Mouse (Mus musculus) megakaryocyte progenitor cell, adult 5-6 weeks (primary cell): ENCODE measurements around the gene Tbc1d10b. TPM values are rescaled to one million over a fixed set of nuclear protein-coding genes. Genes with fewer than 3 reads are reported as not detected.
A peak's percentile ranks its signal among the peaks of the same experiment; 100 is the strongest.
"Not testable (repeated sequence)": the region's sequence is repeated elsewhere in the genome, so short reads cannot be mapped to it uniquely, and the experiment has no call there.

Source experiments
- ATAC-seq: replicated peaks from 2 replicates; pipeline ENCODE4 v1.8.0; 2016; ENCODE audit warnings: mild to moderate bottlenecking, moderate TSS enrichment, inconsistent platforms; ENCODE audit not compliant: poor library complexity
- total RNA-seq, 2 experiments: library from RNA; stranded (forward) in 1 of 2; stranded (reverse) in 1 of 2; fragments of 157-497, 149-512 nt in 1 of 2; fragments of 200-1000 nt in 1 of 2; gene quantifications; 2 replicates each; pipeline versions ENCODE4 v1.2.3 to v1.2.4; 2015 to 2017

The Tbc1d10b gene
- total RNA-seq, 2 experiments from 2014 or later: 13.8 to 36.0 TPM

DNA sequence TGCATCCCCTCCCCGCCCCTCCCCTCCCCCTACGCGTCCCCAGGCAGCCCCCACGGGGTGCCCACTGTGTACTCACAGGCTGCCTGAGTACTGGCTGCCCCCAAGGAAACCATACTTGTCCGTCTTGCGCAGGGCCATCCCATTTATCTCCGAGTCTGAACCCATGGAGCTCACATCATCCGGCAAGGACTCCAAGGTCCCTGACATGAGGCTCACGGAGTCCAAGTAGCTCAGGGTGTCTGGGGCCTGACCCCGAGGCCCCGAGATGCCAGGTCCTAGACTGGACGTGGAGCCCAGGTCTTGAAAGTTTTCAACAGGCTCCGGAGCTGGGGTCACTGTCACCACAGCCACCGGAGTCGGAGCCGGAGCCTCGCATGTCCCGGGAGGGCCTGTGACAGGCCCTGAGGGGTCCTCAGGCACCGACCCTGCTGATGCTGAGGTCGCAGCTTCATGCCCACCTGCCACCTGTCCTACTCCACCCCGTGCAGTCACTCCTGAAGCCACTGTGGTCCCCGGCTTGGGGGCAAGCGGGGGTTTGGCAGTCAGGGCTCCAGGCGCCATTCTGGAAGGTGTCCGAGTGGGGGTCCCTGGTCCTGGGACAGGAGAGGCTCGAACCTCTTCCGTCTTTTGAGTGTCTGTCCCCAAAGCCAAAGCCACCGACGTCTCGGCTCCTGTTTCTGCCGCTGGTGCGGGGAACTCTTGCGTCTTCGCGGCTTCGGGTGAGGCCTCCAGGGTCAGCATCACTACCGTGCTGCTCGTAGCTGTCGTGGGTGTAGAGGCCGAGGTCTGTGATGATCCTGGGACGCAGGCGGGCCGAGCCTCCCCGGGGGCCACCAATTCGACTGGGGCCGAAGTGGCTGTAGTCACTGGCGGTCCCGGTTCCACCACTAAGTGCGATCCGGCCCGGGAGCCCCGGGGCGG, 634 bp downstream of the Tbc1d10b start:
- ATAC-seq: no peak

DNA sequence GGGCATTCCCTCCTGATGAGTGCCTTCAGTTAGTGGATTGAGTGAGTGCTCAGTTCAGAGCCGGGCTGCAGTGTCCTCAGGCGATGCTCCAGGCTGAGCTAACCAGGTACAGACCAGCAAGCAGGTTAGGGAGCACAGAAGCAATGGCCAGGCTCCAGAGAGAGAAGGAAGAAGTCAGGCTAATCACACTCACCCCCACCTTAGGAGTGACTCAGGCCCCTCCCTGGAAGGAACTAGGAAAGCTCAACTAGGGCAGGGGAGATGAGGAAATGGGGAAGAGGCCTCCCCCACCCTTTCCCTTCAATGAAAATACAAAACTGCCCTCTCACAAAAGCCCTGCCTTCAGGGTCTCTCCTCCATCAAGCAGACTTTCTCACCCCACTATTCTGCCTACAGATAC, 1.7 kb downstream of the Tbc1d10b start:
- peak; percentile 15; the same call in 1 of the 2 replicates for ATAC-seq

DNA sequence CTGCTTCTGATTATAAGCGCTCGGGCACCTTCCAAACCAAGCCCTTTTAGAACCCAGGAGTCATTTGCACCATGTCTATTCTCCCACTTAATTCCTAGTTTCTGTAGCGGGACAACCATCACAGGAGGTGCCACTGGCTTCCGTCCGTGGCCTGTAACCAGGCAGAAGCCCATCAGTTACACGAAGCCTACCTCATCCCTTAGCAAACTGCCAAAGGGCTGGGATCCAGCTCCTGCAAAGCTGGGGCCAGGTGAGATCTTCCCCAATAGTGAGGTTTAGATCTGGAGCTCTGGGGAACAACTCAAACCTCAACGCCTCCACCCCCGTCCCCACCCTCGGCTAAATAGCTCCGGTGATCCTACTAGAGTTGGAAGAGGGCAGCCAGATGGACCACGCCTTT, 11.8 kb downstream of the Tbc1d10b start:
- no peak for ATAC-seq

DNA sequence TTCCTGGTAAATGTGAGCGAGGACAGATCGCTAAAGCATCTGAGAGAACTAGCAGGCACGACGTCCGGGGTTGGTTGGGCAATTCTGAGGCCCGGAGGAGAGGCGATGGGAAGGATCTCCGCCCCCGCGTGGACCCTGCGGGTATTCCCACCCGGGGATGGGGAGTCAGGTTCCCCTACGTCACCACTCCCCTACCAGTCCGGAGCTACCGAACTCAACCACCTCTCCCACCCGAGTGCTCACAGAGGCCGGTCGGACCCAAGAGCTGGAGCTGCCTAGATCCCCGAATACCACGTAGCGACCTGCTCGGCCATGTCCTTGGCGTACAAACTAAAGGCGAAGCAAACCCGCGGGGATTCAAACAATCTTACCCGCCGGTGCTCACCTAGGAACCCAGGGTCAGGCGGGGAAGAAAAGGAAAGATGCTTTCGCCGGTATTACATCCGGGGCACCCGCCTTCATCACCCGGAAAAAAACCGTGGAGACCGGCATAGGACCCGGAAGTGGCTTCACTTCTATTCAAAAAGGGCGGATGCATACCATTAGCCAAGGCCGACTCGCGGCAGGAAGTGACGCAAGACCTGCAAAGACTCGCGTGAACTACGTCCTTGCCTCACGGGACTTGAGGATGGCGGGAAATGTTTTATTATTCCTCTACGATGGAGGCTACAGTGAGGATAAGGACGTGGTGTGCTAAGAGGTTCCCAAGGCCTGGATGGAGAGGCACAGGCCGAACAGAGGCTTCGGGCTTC, 12.5 kb downstream of the Tbc1d10b start, which contains the start of gene Cd2bp2:
TSS of gene Cd2bp2 (minus strand) at position 507 of the 752 bp plus-strand sequence.
- peak; percentile 95 for ATAC-seq

DNA sequence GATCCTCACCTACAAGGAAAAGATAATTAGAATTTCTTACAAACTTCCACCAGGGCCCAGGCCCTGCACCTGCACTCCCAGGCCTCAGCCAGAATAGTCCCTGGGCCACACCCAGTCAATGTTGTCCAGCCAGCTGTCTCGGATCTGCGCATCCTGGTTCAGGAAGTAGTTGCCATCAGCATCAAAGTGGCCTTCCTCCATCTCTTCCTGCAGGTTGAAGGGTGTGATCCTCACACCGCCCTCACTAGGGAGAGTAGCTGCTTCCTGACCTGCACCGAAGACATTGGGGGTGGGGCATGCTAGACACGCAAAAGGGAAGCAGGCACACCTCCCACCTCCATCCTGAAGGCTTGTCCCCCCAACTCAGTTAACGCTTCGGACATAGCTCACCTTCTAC, 13.6 kb downstream of the Tbc1d10b start:
- ATAC-seq: no peak

DNA sequence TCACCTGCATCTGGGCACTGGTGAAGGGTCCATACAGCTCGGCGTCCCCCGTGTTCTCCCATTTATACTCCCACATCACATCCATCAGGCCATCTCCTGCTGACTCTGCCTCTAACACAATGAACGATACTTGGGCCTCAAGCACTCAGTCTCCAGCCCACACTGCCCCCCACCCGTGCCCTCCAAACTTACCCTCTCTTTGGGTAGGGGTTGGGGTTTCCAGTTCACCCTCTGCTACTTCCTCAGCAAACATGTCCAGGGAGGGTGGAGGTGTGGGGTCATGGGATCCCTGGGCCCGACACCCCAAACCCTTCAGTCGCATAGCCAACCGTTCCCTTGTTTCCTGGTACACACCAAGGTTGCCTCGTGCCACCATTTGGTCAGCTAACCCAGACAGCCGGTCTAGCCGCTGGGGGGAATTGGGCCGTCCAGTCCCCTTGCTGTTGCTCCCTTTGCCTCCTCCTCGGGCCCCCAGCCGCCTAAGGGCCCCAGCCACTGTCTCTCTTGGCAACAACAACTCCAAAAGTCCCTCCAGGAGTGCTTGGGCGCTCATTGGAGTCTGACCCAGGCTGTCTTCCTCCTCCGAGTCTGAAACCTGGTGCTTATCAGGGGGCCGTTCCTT, 14.1 kb downstream of the Tbc1d10b start:
- no peak for ATAC-seq

DNA sequence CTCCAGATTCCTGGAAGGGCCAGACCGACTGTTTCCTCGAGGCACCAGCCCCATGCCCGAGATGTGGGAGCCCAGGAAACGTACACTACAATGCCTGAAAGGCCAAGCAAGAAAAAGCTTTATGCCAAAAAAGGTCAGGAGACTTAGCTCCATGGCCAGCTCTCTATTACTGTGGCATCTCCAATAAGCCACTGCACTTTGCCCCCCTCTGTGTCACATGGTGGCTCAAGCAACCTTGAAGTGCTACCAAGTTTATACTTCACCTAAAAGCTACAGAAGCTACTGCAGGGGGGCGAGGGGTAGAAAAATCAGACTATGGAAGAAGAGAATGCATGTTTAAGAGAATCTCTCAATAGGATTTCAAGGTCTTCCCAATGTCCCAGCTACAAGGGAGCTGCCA, 15.3 kb downstream of the Tbc1d10b start:
- ATAC-seq: no peak

DNA sequence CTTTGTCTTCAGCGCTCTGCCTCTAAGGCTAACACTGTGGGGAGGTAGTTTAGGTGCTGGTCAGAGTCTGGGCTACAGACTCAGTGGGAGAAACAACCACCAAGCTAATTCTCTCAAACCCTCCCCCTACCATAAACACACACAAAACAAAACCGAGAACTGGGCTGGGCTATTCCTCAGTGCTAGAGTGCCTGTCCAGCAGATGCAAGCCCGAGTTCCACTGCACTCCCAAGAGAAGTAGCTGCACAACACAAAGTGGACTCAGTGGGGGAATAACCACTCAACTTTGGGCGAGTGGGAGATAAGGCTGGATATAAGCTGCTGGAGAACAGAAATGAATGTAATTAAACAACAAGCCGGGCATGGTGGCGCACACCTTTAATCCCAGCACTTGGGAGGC, 17.6 kb downstream of the Tbc1d10b start:
- ATAC-seq: no peak

DNA sequence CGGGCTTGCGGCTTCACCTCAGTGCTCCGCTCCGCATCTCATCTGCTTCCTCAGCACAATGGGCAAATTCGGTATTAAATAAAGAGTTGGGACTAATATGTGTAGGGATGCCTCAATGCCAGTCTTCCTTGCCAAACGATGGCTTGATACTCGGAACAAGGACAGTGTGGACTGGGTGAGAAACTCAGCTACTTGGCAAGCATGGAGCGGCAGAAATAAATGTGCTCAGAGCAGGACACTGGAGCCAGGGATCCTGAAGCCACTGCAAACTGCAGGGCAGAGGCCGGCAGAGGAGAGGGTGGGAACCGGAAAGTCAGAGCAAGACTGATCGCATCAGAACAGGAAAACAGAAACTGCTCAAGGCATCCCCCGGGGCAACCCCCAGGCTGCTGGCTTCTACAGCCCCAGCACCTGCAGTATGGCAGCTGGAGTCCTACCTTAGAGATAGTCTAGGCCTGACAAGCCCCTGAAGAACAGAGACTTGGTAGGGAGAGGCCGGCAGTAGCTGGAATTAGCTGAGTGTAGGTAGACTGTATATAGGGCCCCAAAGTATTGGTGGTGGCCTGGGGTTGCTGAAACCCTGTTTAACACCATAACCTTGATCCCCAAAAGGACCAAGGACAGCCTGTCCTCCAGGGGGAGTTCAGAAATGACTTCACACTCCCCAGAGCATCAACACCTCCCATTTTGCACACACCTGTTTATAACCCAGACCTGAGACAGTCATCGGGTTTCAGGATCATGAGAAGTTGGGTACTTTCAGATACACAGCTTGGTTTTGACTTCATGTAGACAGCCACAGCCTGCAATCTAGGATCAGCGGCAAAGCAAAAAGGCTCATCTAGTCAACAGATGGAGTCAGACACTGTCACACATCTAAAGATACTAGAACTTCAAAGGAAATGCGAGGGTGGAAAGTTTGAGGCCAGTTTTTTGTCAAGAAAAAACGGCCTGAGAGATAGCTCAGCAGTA, 19.7 kb downstream of the Tbc1d10b start:
- no peak for ATAC-seq

DNA sequence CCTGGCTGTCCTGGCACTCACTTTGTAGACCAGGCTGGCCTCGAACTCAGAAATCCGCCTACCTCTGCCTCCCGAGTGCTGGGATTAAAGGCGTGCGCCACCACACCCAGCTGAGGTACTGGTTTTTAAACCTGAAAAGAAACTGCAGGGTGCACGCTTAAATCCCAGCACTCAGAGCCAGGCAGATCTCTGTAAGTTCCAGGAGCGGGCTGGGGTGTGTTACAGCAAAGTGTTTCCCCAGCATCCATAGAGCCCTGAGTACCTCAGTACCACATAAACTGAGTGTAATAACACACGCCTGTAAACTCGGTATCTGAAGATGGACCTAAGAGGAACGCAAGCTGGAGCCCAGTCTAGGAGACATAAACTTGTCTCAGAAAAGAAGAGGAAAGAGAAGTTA, 20.9 kb downstream of the Tbc1d10b start:
- ATAC-seq: no peak

DNA sequence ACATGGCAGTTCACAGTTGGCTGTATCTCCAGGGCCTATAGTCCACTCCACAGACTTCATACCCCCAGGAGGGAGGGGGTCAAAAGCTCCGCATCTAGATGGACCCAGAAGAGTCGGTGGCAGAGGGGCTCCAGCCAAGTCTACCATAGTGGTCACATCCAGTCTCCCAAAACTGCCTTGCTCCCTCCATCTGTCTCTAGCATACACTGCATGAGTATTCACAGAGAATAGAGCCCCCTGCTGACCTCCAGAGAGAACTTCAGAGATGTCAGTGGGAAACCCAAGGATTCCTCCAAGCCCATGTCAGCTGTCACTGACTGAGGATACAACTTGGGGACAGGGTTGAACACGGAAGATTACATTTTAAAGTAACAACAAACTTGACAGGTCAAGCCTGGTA, 22.7 kb downstream of the Tbc1d10b start:
- ATAC-seq: peak; percentile 59

DNA sequence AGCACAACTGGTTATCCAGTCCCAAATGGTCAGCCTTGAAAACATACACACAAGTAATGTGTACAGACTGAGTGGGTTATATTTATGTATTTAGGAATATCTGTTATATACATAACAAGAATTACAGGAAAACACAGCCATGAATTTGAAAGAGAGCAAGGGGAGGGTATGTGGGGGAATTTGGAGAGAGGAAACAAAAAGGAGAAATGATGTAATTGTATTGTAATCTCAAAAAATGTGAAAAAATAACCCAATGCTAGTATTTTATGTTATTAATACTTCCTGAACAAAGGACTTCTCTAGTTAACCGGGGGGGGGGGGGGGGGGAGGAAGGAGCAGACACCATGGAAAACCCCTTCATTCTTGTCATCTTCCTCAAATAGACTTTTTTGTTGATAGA, 23.5 kb downstream of the Tbc1d10b start:
- no peak for ATAC-seq

DNA sequence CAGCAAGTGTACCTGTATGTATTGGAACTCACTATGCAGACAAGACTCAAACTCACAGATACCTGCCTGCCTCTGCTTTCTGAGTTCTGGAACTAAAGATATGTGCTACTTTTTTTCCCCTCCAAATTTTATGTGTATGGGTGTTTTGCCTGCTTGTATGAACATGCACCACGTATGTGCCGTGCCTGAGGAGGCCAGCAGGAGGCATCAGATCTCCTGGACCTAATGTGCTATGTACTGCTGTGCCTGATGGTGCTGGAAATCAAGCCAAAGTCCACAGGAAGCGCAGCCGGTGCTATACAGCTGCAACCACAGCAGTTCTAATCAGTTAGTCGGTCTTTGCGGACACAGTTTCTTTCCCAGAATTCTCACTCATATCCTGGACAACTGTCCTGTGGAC, 24.4 kb downstream of the Tbc1d10b start:
- peak; percentile 64 for ATAC-seq

DNA sequence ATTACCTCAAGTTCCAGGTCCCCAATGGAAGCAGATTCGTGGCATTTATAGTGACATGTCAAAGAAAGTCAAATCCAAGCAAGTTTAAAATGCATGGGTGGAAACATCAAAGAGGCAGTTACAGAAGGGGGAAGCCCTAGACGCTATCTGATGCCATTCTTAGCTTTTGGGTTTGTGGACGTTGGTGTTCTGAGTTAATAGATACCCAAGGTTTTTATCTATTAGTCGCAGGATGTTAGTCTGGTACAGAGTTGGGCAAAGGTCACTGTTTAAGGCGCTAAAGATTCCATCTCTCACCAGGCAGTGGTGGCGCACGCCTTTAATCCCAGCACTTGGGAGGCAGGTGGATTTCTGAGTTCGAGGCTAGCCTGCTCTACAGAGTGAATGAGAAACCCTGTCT, 24.9 kb downstream of the Tbc1d10b start:
- ATAC-seq: peak; percentile 77

DNA sequence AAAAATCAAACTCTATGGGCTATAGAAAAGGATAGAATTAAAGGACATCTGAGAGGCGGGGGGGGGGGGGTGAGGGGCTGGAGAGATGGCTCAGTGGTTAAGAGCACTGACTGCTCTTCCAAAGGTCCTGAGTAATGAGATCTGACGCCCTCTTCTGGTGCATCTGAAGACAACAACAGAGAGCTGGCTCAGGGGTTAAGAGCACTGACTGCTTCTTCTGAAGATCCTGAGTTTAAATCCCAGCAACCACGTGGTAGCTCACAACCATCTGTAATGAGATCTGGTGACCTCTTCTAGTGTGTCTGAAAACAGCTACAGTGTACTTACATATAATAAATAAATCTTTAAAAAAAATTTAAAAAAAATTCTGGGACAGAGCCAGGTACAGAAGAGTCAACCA, 26.5 kb downstream of the Tbc1d10b start:
- ATAC-seq: not testable (repeated sequence)

DNA sequence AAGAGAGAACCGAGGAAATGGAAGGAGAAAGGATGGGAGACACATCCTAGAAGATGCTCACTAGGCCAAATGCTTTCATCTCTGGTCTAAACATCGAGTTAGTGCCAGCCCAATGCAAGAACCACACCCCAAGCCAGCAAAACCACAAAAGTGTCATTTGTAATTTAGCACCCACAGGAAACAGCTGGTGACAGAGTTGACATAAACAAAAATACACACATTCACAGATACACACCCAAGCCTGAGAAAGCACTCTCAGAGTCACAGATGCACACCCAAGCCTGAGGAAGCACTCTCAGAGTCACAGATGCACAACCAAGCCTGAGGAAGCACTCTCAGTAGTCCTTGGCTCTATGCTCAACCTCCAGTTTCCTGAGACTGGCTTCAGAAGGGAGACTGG, 27.5 kb downstream of the Tbc1d10b start:
- ATAC-seq: peak; percentile 22; the same call in 1 of the 2 replicates

DNA sequence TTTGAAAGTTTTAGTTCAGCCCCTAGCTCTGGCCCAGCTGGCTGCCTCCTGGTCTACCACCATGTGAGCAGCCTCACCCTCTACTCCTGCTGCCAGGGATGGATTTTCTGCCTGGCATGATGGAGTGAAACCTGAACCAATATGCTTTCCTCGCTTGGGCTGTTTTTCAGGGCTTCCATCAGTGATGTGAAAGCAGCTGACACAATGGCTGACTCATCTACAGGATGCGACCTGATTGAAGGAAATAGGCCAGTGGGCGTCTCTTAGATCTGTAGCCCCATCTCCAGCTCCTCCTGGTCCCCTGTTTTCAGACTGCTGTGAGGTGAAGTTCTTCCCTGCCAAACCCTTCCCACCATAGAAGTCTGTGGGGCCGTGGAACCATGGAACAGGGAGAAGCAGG, 31.3 kb downstream of the Tbc1d10b start:
- ATAC-seq: no peak

DNA sequence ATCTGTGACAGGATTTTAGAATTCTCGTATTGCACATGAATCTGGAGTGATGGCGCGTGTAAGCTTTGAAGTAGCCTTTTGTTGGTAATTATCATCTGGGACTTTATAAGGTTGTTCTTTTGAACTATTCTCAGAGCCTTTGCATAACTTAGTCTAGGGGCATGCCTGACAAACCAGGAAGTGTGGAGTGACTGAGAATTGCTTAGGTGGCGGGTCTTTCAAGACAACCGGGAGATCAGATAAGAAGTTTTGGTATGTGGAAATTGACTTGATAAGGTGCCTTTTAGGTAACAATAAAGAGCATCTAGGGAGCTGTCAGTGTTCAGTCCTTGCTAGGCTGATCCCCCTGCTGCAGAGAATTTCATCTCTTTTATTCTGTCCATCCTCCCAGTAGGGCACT, 41.8 kb downstream of the Tbc1d10b start:
- ATAC-seq: no peak

DNA sequence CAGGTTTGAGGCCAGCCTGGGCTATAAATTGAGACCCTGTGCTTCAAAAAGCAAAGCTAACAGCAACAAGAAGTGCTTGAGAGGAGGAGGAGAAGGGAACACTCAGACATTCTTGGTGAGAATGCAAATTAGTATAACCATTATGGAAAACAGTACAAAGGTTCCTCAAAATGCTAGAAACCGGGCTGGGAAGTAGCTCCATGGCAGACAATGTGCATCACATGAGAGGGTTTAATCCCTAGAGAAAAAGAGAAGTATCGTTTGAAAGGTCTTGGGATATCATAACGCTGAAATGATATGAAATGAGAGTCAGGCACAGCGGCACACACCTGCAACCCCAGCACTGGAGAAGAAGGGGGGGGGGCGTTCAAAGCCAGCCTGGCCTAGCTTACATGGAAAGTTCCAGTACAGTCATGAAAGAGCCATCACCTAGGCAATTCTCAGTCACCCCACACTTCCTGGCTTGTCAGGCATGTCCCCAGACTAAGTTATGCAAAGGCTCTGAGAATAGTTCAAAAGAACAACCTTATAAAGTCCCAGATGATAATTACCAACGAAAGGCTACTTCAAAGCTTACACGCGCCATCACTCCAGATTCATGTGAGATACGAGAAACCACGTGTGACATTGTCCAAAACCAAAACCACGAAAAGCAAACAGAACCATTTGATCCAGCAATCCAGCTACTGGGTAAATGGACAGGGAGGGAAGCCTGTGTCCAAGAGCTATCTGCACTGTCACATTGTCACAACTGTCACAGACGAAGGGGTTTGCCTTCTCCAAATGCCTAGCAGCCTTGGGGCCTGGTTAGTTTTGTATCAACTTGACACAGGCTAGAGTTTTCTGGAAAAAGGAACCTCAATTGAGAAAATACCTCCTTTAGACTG, 42.4 kb downstream of the Tbc1d10b start:
- 0 out of 2 replicates have a peak, but pooled peaks have one; percentile 26 for ATAC-seq
